Mouse (Mus musculus) CH12.LX (cell line): Measurements from ENCODE around the gene Ppm1m. TPM values are rescaled to one million over a fixed set of nuclear protein-coding genes. Genes with fewer than 3 reads are reported as not detected.

Source experiments
- DNase-seq: peaks from one replicate; pipeline ENCODE4 v3.0.0-alpha.2; 2013; ENCODE audit errors: extremely low read depth
- H3K27ac ChIP-seq: 2 replicates; pipeline ENCODE4 v1.5.1; 2012; ENCODE audit warnings: low read depth, mild to moderate bottlenecking, control low read depth, moderate library complexity; ENCODE audit not compliant: insufficient read depth
- H3K27me3 ChIP-seq: replicated peaks from 2 replicates; pipeline ENCODE3; 2012; ENCODE audit warnings: inconsistent platforms
- H3K36me3 ChIP-seq, 2 experiments: replicated peaks in 1 of 2; 2 replicates each; pipeline versions ENCODE3 to v1.6.1; 2012; ENCODE audit warnings: inconsistent platforms in 1 of 2, low read length in 1 of 2, mild to moderate bottlenecking in 1 of 2, mixed read lengths in 1 of 2, moderate library complexity in 1 of 2; ENCODE audit not compliant: control insufficient read depth in 1 of 2, insufficient read depth in 1 of 2
- H3K4me1 ChIP-seq, 2 experiments: 2 replicates each; pipeline ENCODE4 v1.6.1; 2012; ENCODE audit warnings: inconsistent platforms in 1 of 2, moderate library complexity in 1 of 2; ENCODE audit not compliant: insufficient read depth in 2 of 2, control insufficient read depth in 1 of 2
- H3K4me2 ChIP-seq: 2 replicates; pipeline ENCODE4 v1.6.1; 2012; ENCODE audit warnings: low read depth, mild to moderate bottlenecking, control low read depth; ENCODE audit not compliant: poor library complexity, insufficient read depth, severe bottlenecking
- H3K4me3 ChIP-seq, 3 experiments: fragments of 150-350 bp in 1 of 3; sonication (generic) in 1 of 3; replicated peaks in 1 of 3; 2 replicates each; pipeline versions ENCODE3 to v1.5.1; 2011 to 2012; ENCODE audit warnings: low read depth in 2 of 3, low read length in 2 of 3, mild to moderate bottlenecking in 2 of 3, moderate library complexity in 2 of 3, control low read depth in 1 of 3, improper control_type of control experiment in 1 of 3, inconsistent platforms in 1 of 3, mixed read lengths in 1 of 3; ENCODE audit not compliant: poor library complexity in 1 of 3
- H3K79me2 ChIP-seq: replicated peaks from 2 replicates; pipeline ENCODE4 v1.6.1; 2012; ENCODE audit warnings: mild to moderate bottlenecking, moderate library complexity; ENCODE audit not compliant: control insufficient read depth, poor library complexity, insufficient read depth, severe bottlenecking; ENCODE audit errors: extremely low read depth
- H3K9ac ChIP-seq: 2 replicates; pipeline ENCODE4 v1.6.1; 2012; ENCODE audit warnings: low read depth, mild to moderate bottlenecking, control low read depth, moderate library complexity; ENCODE audit not compliant: insufficient read depth
- H3K9me3 ChIP-seq: replicated peaks from 2 replicates; pipeline ENCODE3; 2012; ENCODE audit warnings: low read length, inconsistent platforms, mixed read lengths
- CHD1 ChIP-seq: IDR thresholded peaks from 2 replicates; pipeline ENCODE4 v1.6.1; 2012; ENCODE audit warnings: low read depth, low read length, improper control_type of control experiment, inconsistent platforms
- CHD2 ChIP-seq: IDR thresholded peaks from 2 replicates; pipeline ENCODE4 v1.6.1; 2011; ENCODE audit warnings: low read length, improper control_type of control experiment
- E2F4 ChIP-seq: IDR thresholded peaks from 2 replicates; pipeline ENCODE4 v1.6.1; 2011; ENCODE audit warnings: low read depth, low read length, improper control_type of control experiment; ENCODE audit not compliant: insufficient replicate concordance
- ETS1 ChIP-seq: conservative IDR thresholded peaks from 2 replicates; pipeline ENCODE4 v1.6.1; 2012; ENCODE audit warnings: low read depth, mild to moderate bottlenecking, inconsistent platforms, low read length, improper control_type of control experiment, moderate library complexity
- IRF4 ChIP-seq: IDR thresholded peaks from 2 replicates; pipeline ENCODE4 v1.6.1; 2014; ENCODE audit warnings: low read depth, mild to moderate bottlenecking, inconsistent platforms, low read length, improper control_type of control experiment
- JUND ChIP-seq: conservative IDR thresholded peaks from 2 replicates; pipeline ENCODE4 v1.6.1; 2011; ENCODE audit warnings: low read depth, low read length, improper control_type of control experiment
- KAT2A ChIP-seq: IDR thresholded peaks from 2 replicates; pipeline ENCODE4 v1.6.1; 2012; ENCODE audit warnings: low read length, improper control_type of control experiment, inconsistent platforms; ENCODE audit not compliant: insufficient replicate concordance
- MAFK ChIP-seq: IDR thresholded peaks from 2 replicates; pipeline ENCODE4 v1.6.1; 2011; ENCODE audit warnings: low read length, improper control_type of control experiment; ENCODE audit not compliant: insufficient replicate concordance
- MAX ChIP-seq: IDR thresholded peaks from 2 replicates; pipeline ENCODE4 v1.6.1; 2011; ENCODE audit warnings: low read length, improper control_type of control experiment
- MEF2A ChIP-seq: IDR thresholded peaks from 2 replicates; pipeline ENCODE4 v1.6.1; 2014; ENCODE audit warnings: low read depth, mild to moderate bottlenecking, inconsistent platforms, low read length, improper control_type of control experiment, borderline replicate concordance
- MXI1 ChIP-seq: IDR thresholded peaks from 2 replicates; pipeline ENCODE4 v1.6.1; 2011; ENCODE audit warnings: mild to moderate bottlenecking, low read depth, low read length, improper control_type of control experiment
- MYC ChIP-seq: IDR thresholded peaks from 2 replicates; pipeline ENCODE4 v1.6.1; 2011; ENCODE audit warnings: low read depth, mild to moderate bottlenecking, improper control_type of control experiment, low read length
- NELFE ChIP-seq: IDR thresholded peaks from 2 replicates; pipeline ENCODE4 v1.6.1; 2011; ENCODE audit warnings: low read depth, low read length, improper control_type of control experiment
- NRF1 ChIP-seq: IDR thresholded peaks from 2 replicates; pipeline ENCODE4 v1.6.1; 2014; ENCODE audit warnings: low read depth, mild to moderate bottlenecking, inconsistent platforms, low read length, improper control_type of control experiment, moderate library complexity
- PAX5 ChIP-seq: IDR thresholded peaks from 2 replicates; pipeline ENCODE4 v1.6.1; 2012; ENCODE audit warnings: low read length, inconsistent platforms, mixed read lengths
- POLR2A ChIP-seq: IDR thresholded peaks from 2 replicates; pipeline ENCODE4 v1.6.1; 2011; ENCODE audit warnings: low read depth, mild to moderate bottlenecking, improper control_type of control experiment, low read length
- POLR2AphosphoS2 ChIP-seq: IDR thresholded peaks from 2 replicates; pipeline ENCODE4 v1.6.1; 2011; ENCODE audit warnings: low read depth, low read length, improper control_type of control experiment
- SIN3A ChIP-seq: IDR thresholded peaks from 2 replicates; pipeline ENCODE4 v1.6.1; 2012; ENCODE audit warnings: low read length, improper control_type of control experiment, inconsistent platforms
- SMC3 ChIP-seq: IDR thresholded peaks from 2 replicates; pipeline ENCODE4 v1.6.1; 2011; ENCODE audit warnings: low read depth, low read length, improper control_type of control experiment
- TCF12 ChIP-seq: IDR thresholded peaks from 2 replicates; pipeline ENCODE4 v1.6.1; 2014; ENCODE audit warnings: low read depth, mild to moderate bottlenecking, inconsistent platforms, low read length, improper control_type of control experiment
- UBTF ChIP-seq: IDR thresholded peaks from 2 replicates; pipeline ENCODE4 v1.6.1; 2012; ENCODE audit warnings: low read depth, mild to moderate bottlenecking, inconsistent platforms, low read length, improper control_type of control experiment, moderate library complexity
- USF1 ChIP-seq: IDR thresholded peaks from 2 replicates; pipeline ENCODE4 v1.6.1; 2014; ENCODE audit warnings: low read depth, mild to moderate bottlenecking, inconsistent platforms, low read length, improper control_type of control experiment
- dilution Hi-C: fragments of 300-500 bp; cut with MboI; formaldehyde crosslinking; loops from 2 replicates; pipeline ENCODE4 v1.14.3; 2020; ENCODE audit warnings: low sequenced_read_pairs; ENCODE audit not compliant: extremely low pct_unique_long_range_greater_than_20kb, extremely low pct_ligation_motif_present
- in situ Hi-C: fragments of 300-500 bp; cut with MboI; formaldehyde crosslinking; loops from 3 replicates; pipeline ENCODE4 v1.14.3; 2019; ENCODE audit warnings: low sequenced_read_pairs, low pct_ligation_motif_present, low pct_unique_long_range_greater_than_20kb, mixed read lengths
- polyA plus RNA-seq: library from polyadenylated mRNA; unstranded; fragments of >175 nt; gene quantifications from 2 replicates; pipeline ENCODE4 v1.2.1, GENCODE M21; 2012; ENCODE audit warnings: low read depth; ENCODE audit not compliant: insufficient read length
- total RNA-seq, 2 experiments: library from RNA; depleted of rRNA; stranded (reverse); fragments of 300-350 nt in 1 of 2; fragments of >200 nt in 1 of 2; gene quantifications; 2 replicates each; pipeline ENCODE4 v1.2.3; 2012 to 2014

Ppm1m gene
- total and polyA plus RNA-seq, 3 experiments = 54.7 to 111 (median 86.0) TPM

- H3K27ac ChIP-seq = no peak overlapping the region
- H3K9ac ChIP-seq = no peak overlapping the region
- in situ Hi-C loops = no loop called here
These were observed 20.1 kb downstream of the Ppm1m start for GRCm38 (mm10) chr9:106179454-106179853.

GRCm38 (mm10) chr9:106177799-106178198 is 21.7 kb downstream of the Ppm1m start:
- peaks cover 6 to 31% of the 10 kb centered on the region in 2 experiments; a peak in 3 of 4 replicates for H3K4me1 ChIP-seq
- dilution Hi-C loops (no loop called here), in situ Hi-C loops (no loop called here)
- no peak overlapping the region for H3K4me2 ChIP-seq
- no peak for DNase-seq
- TF ChIP-seq POLR2A (no peak), ETS1 (no peak)
- H3K9me3 ChIP-seq = no peaks in the 10 kb centered on the region
- no peak overlapping the region for H3K9ac ChIP-seq
- H3K27ac ChIP-seq = no peak overlapping the region
- peaks cover 50 to 78% of the 10 kb centered on the region in 2 experiments for H3K36me3 ChIP-seq
- peaks cover 71% of the 10 kb centered on the region for H3K79me2 ChIP-seq
- no peaks in the 10 kb centered on the region for H3K27me3 ChIP-seq
- no peak overlapping the region for H3K4me3 ChIP-seq

More at GRCm38 (mm10) chr9:106179454-106179853, 20.1 kb downstream of the Ppm1m start:
- H3K4me2 ChIP-seq = no peak overlapping the region
- H3K27me3 ChIP-seq = no peaks in the 10 kb centered on the region
- no peak for TF ChIP-seq TCF12
- TF ChIP-seq NELFE = no peak
- TF ChIP-seq MXI1 = no peak
- no peak for TF ChIP-seq NRF1
- no peak for TF ChIP-seq E2F4
- TF ChIP-seq POLR2AphosphoS2 = no peak
- TF ChIP-seq MEF2A = no peak
- TF ChIP-seq MAFK = no peak
- no peak for TF ChIP-seq CHD1
- TF ChIP-seq SIN3A = no peak
- TF ChIP-seq POLR2A = no peak
- no peak for TF ChIP-seq USF1
- no peak for TF ChIP-seq MYC
- no peak for TF ChIP-seq MAX
- TF ChIP-seq SMC3 = no peak
- H3K4me1 ChIP-seq = peaks cover 3 to 21% of the 10 kb centered on the region in 2 experiments; a peak in 2 of 4 replicates
- dilution Hi-C loops = no loop called here
- H3K36me3 ChIP-seq = peaks cover 66 to 92% of the 10 kb centered on the region in 2 experiments
- H3K79me2 ChIP-seq = peaks cover 62% of the 10 kb centered on the region
- no peak overlapping the region for H3K4me3 ChIP-seq
- DNase-seq = no peak
- H3K9me3 ChIP-seq = no peaks in the 10 kb centered on the region

- Histone ChIP-seq H3K36me3 (peaks cover 41 to 67% of the 10 kb centered on the region in 2 experiments), H3K27me3 (no peaks in the 10 kb centered on the region)
- dilution Hi-C loops = no loop called here
These were observed 22.8 kb downstream of the Ppm1m start for GRCm38 (mm10) chr9:106176769-106177168.

More at GRCm38 (mm10) chr9:106176769-106177168, 22.8 kb downstream of the Ppm1m start:
- no peak overlapping the region for H3K27ac ChIP-seq
- H3K79me2 ChIP-seq = peaks cover 78% of the 10 kb centered on the region
- DNase-seq = no peak
- no peak overlapping the region for H3K4me2 ChIP-seq
- TF ChIP-seq MXI1 = no peak
- TF ChIP-seq CHD2 = no peak
- TF ChIP-seq KAT2A = no peak
- no peak for TF ChIP-seq SIN3A
- no peak for TF ChIP-seq POLR2AphosphoS2
- no peak for TF ChIP-seq IRF4
- no peak for TF ChIP-seq NRF1
- no peak for TF ChIP-seq JUND
- TF ChIP-seq POLR2A = no peak
- TF ChIP-seq USF1 = no peak
- TF ChIP-seq PAX5 = no peak
- TF ChIP-seq UBTF = no peak
- H3K9ac ChIP-seq = no peak overlapping the region
- H3K4me1 ChIP-seq = peaks cover 6 to 31% of the 10 kb centered on the region in 2 experiments; a peak in 3 of 4 replicates
- H3K4me3 ChIP-seq = no peak overlapping the region
- H3K9me3 ChIP-seq = no peaks in the 10 kb centered on the region
- in situ Hi-C loops = no loop called here
